Mouse (Mus musculus) hindbrain, embryonic 10.5 days (tissue): ENCODE measurements at regions not wholly inside any gene's neighbourhood (a gene's known extent, or its start where the extent isn't known, plus 50 kb on each side); places are given as distances from the start of the nearest gene placed in this dataset.
A peak's percentile ranks its signal among the peaks of the same experiment; 100 is the strongest.

Source experiments
- DNase-seq: peaks from one replicate; pipeline ENCODE4 v3.0.0-alpha.2; 2017; ENCODE audit warnings: low spot score
- H3K27ac ChIP-seq: fragments of 300-500 bp; sonication (generic); 2 replicates; pipeline ENCODE4 v1.5.1; 2016; ENCODE audit warnings: mild to moderate bottlenecking, moderate library complexity
- H3K27me3 ChIP-seq: fragments of 300-500 bp; sonication (generic); 2 replicates; pipeline ENCODE4 v1.6.1; 2016; ENCODE audit warnings: mild to moderate bottlenecking; ENCODE audit not compliant: poor library complexity, insufficient read depth, severe bottlenecking
- H3K36me3 ChIP-seq: fragments of 300-500 bp; sonication (generic); 2 replicates; pipeline ENCODE4 v1.6.1; 2016; ENCODE audit warnings: mild to moderate bottlenecking, moderate library complexity
- H3K4me1 ChIP-seq: fragments of 300-500 bp; sonication (generic); replicated peaks from 2 replicates; pipeline ENCODE4 v1.6.1; 2016; ENCODE audit warnings: mild to moderate bottlenecking
- H3K4me3 ChIP-seq: fragments of 300-500 bp; sonication (generic); 2 replicates; pipeline ENCODE4 v1.5.1; 2016; ENCODE audit warnings: mild to moderate bottlenecking, moderate library complexity
- H3K9me3 ChIP-seq: fragments of 300-500 bp; sonication (generic); 2 replicates; pipeline ENCODE4 v1.6.1; 2016; ENCODE audit warnings: mild to moderate bottlenecking, moderate library complexity
- WGBS: fragments of 180-500 bp; shearing (Covaris S2); methylation state at CpG from one replicate; pipeline ENCODE4 v1.1.7; 2016; 5-methylcytosine and 5-hydroxymethylcytosine counted together

- Histone ChIP-seq H3K27ac (no peak overlapping the region), H3K4me1 (no peaks in the 10 kb centered on the region), H3K36me3 (no peaks in the 10 kb centered on the region), H3K4me3 (no peak overlapping the region), H3K9me3 (no peaks in the 10 kb centered on the region), H3K27me3 (no peaks in the 10 kb centered on the region)
- no peak for DNase-seq
These were observed 409.2 kb downstream of the Nr4a2 start for GRCm38 (mm10) chr2:56714568-56714967.

GRCm38 (mm10) chr2:56683574-56683973 is 440.2 kb downstream of the Nr4a2 start:
- Histone ChIP-seq H3K4me1 (peaks cover 11% of the 10 kb centered on the region), H3K4me3 (no peak overlapping the region), H3K27me3 (no peaks in the 10 kb centered on the region), H3K9me3 (no peaks in the 10 kb centered on the region), H3K36me3 (no peaks in the 10 kb centered on the region), H3K27ac (peak overlapping the region; percentile 16; the same call in 1 of the 2 replicates)
- DNase-seq, result peak; percentile 49
- WGBS, result 19% methylated on average over 2 of the region's 2 CpGs

DNA sequence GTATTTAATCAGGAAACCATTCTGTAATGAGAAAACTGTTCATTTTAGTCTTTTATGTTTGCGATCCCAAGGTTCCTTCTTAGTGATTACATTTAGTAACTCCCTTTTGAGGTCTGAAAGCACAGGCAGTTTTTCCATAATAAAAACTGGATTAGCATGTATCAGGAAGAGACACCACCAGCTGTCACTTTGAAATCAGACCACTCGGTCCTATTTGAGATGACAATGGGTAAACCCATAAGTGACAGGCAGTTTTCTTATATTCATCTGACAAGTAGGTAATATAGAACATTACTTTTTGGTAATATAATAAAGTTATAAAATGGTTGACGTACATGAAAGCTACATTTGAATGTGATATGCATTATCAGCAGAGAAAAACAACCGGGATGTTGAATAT is 449.9 kb downstream of the Nr4a2 start:
- WGBS, result 81% methylated on average over 4 of the region's 4 CpGs
- no peak for DNase-seq
- H3K9me3 ChIP-seq, result no peaks in the 10 kb centered on the region

DNA sequence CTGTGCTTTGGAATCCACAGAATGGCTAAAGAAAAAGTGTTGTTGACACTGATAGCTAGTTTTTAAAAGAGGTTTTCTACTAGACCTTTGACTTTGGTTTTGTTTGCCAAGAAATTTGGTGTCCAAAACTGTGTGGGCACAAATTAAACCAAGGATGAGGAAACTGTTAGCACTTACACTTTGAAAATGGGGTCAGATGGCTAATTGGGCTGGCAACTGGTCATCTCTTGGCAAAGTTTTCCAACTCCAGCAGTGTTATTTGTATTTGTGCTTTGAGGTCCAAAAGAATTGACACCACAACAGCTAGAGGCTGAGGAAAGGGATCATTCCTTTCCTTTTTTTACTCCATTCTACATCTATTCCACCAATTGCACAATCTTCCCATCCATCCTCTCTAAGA is 451.1 kb downstream of the Nr4a2 start:
- DNase-seq, result no peak
- no peak overlapping the region for H3K27ac ChIP-seq

More for the DNA sequence above, 449.9 kb downstream of the Nr4a2 start:
- Histone ChIP-seq H3K4me1 (no peaks in the 10 kb centered on the region), H3K27me3 (no peaks in the 10 kb centered on the region), H3K27ac (no peak overlapping the region), H3K36me3 (no peaks in the 10 kb centered on the region), H3K4me3 (no peak overlapping the region)

DNA sequence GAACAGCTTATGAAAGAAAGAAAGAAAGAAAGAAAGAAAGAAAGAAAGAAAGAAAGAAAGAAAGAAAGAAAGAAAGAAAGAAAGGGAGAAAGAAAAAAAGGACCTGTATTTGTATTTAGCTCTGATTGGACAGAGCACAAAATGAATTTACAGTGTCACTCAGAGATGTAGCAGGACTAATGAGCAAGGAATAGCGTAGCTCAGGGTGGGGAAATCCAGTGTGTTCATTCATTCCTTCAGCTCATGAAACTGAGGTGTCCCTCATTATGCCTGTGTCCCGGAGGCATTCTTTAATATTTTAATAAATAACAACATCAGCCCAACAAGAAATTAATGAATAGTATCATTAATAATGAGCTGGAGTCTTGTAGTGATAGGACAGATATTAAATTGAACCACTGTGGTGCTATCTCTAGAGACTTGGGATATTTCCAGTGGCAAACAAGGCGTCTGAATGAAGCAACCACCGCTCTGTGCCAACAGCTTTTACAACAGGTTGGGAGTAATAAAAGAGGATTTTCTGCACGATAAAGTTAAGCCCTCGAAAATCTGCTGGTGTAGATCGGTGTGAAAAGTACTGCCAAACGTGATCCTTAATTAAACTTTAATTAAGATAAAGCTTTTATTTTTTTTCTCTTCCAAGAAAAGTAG is 461.4 kb downstream of the Nr4a2 start:
- Histone ChIP-seq H3K4me1 (no peaks in the 10 kb centered on the region), H3K4me3 (no peak overlapping the region), H3K9me3 (no peaks in the 10 kb centered on the region), H3K27ac (no peak overlapping the region), H3K36me3 (no peaks in the 10 kb centered on the region), H3K27me3 (no peaks in the 10 kb centered on the region)
- WGBS, result 87% methylated on average over 8 of the region's 8 CpGs
- no peak for DNase-seq

More for the DNA sequence above, 451.1 kb downstream of the Nr4a2 start:
- no peaks in the 10 kb centered on the region for H3K36me3 ChIP-seq
- H3K4me3 ChIP-seq, result no peak overlapping the region
- H3K27me3 ChIP-seq, result no peaks in the 10 kb centered on the region
- no peaks in the 10 kb centered on the region for H3K4me1 ChIP-seq
- no peaks in the 10 kb centered on the region for H3K9me3 ChIP-seq
